In the genomic region with DNA sequence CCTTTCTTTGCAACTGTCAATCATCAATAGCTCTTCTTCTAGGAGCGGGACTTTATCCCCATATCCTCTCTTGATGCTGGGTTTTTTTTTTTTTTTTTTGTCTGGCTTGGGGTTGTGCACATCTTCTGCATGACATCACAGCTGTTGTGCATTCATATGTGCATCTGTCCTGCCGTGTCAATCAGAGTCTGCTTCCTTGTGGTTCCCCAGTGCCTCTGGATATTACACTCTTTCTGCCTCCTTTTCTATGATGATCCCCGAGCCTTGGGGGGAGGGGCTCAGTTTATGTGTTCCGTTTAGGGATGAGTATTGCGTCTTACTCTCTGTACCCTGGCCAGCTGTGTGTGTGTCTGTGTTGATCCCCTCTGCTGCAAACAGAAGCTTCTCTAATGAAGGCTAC, we compare ENCODE assay signal across 22 mouse cellular contexts.
DNase-seq lines count a peak whose midpoint lies in the region; ATAC-seq and TF ChIP-seq lines count a peak whose summit lies in the region.
"Had no signal": no experiment of that assay in that cellular context is flagged by ENCODE, and none has a peak within 500 bp of the region (broad histone marks: within the 10 kb centered on the region; RNA-seq: fewer than 3 reads in every experiment).

No protein-coding gene starts in this region.

- H3K27ac ChIP-seq in embryonic facial prominence, embryonic 14.5 days (replicated peaks; ENCODE audit: low read depth, low read length), result no peak overlapping the region
- no peak overlapping the region for H3K27ac ChIP-seq in embryonic facial prominence, embryonic 10.5 days (replicated peaks)
- H3K27ac ChIP-seq in hindbrain, embryonic 11.5 days (ENCODE audit: low read depth, low read length), result no peak overlapping the region

- H3K4me3 ChIP-seq in embryonic facial prominence, embryonic 14.5 days (ENCODE audit: low read depth, low read length), result no peak overlapping the region
- no peak overlapping the region for H3K4me3 ChIP-seq in embryonic facial prominence, embryonic 10.5 days
- H3K4me3 ChIP-seq in C2C12 (ENCODE audit: insufficient read depth, poor library complexity, severe bottlenecking) (no peak overlapping the region), myocyte (no peak overlapping the region)
- H3K4me3 ChIP-seq in hindbrain, embryonic 11.5 days (ENCODE audit: low read depth, low read length), result no peak overlapping the region

- H3K79me3 ChIP-seq in C2C12 (ENCODE audit: low read depth), result no peaks in the 10 kb centered on the region

- H3K79me2 ChIP-seq in C2C12 (ENCODE audit: control insufficient read depth, insufficient read depth) (no peaks in the 10 kb centered on the region), myocyte (ENCODE audit: control insufficient read depth, insufficient read depth) (no peaks in the 10 kb centered on the region)

- H3K4me1 ChIP-seq in embryonic facial prominence, embryonic 14.5 days (ENCODE audit: control insufficient read depth, insufficient read depth, low read length), result no peaks in the 10 kb centered on the region
- no peaks in the 10 kb centered on the region for H3K4me1 ChIP-seq in embryonic facial prominence, embryonic 10.5 days
- no peaks in the 10 kb centered on the region for H3K4me1 ChIP-seq in hindbrain, embryonic 11.5 days (replicated peaks; ENCODE audit: control insufficient read depth, insufficient read depth, low read length)

- H3K9ac ChIP-seq in embryonic facial prominence, embryonic 14.5 days (ENCODE audit: low read depth, low read length), result no peak overlapping the region
- no peak overlapping the region for H3K9ac ChIP-seq in hindbrain, embryonic 11.5 days (ENCODE audit: low read depth, low read length)

- no peak for ATAC-seq in embryonic facial prominence, embryonic 14.5 days (ENCODE audit: low read depth)
- no peak for ATAC-seq in hindbrain, embryonic 11.5 days (ENCODE audit: low FRiP score)
- ATAC-seq: activated CD4-positive, CD25-positive, alpha-beta regulatory T cell, adult 4 months; CD4-positive, CD25-positive, alpha-beta regulatory T cell, adult 4 months; Patski had no signal

- H3K4me2 ChIP-seq in embryonic facial prominence, embryonic 14.5 days (ENCODE audit: low read depth, low read length), result no peak overlapping the region
- no peak overlapping the region for H3K4me2 ChIP-seq in myocyte (ENCODE audit: low read depth)
- no peak overlapping the region for H3K4me2 ChIP-seq in hindbrain, embryonic 11.5 days (replicated peaks; ENCODE audit: low read depth, low read length)

- no peaks in the 10 kb centered on the region for H3K27me3 ChIP-seq in embryonic facial prominence, embryonic 14.5 days (replicated peaks; ENCODE audit: control insufficient read depth, insufficient read depth, low read length)
- no peaks in the 10 kb centered on the region for H3K27me3 ChIP-seq in embryonic facial prominence, embryonic 10.5 days (replicated peaks; ENCODE audit: low read depth, poor library complexity, severe bottlenecking)
- H3K27me3 ChIP-seq in C2C12 (ENCODE audit: control insufficient read depth, insufficient read depth, insufficient read length), result no peaks in the 10 kb centered on the region
- H3K27me3 ChIP-seq in myocyte (ENCODE audit: control insufficient read depth, insufficient read depth, insufficient read length), result no peaks in the 10 kb centered on the region
- no peaks in the 10 kb centered on the region for H3K27me3 ChIP-seq in hindbrain, embryonic 11.5 days (ENCODE audit: control insufficient read depth, insufficient read depth, low read length)
- H3K27me3 ChIP-seq: Patski had no signal

- TF ChIP-seq CTCF in C2C12 (IDR thresholded peaks at IDR 0.05; ENCODE audit: control insufficient read depth, insufficient read depth, insufficient read length), result no peak

- H3ac ChIP-seq in C2C12 (ENCODE audit: control insufficient read depth, insufficient read length, low read depth) (no peak overlapping the region), myocyte (ENCODE audit: control insufficient read depth, insufficient read length) (no peak overlapping the region)

- 74% methylated on average over 5 of the region's 5 CpGs for WGBS in embryonic facial prominence, embryonic 14.5 days
- WGBS in embryonic facial prominence, embryonic 10.5 days, result 78% methylated on average over 5 of the region's 5 CpGs
- WGBS in hindbrain, embryonic 11.5 days, result 80% methylated on average over 5 of the region's 5 CpGs

- H3K36me3 ChIP-seq in embryonic facial prominence, embryonic 14.5 days (ENCODE audit: control insufficient read depth, insufficient read depth, low read length), result no peaks in the 10 kb centered on the region
- H3K36me3 ChIP-seq in embryonic facial prominence, embryonic 10.5 days (replicated peaks), result no peaks in the 10 kb centered on the region
- no peaks in the 10 kb centered on the region for H3K36me3 ChIP-seq in C2C12 (ENCODE audit: control insufficient read depth, insufficient read depth)
- H3K36me3 ChIP-seq in myocyte (ENCODE audit: control insufficient read depth, insufficient read depth), result no peaks in the 10 kb centered on the region
- H3K36me3 ChIP-seq in hindbrain, embryonic 11.5 days (ENCODE audit: control insufficient read depth, insufficient read depth, low read length), result no peaks in the 10 kb centered on the region
- H3K36me3 ChIP-seq: G1E had no signal

- peak; percentile 51 for DNase-seq in embryonic facial prominence, embryonic 14.5 days (ENCODE audit: low spot score)
- DNase-seq in embryonic facial prominence, embryonic 10.5 days (ENCODE audit: low spot score), result no peak
- DNase-seq in retina, postnatal 1 day, result peak; percentile 52
- DNase-seq in retina, embryonic 14.5 days (ENCODE audit: low spot score), result no peak
- no peak for DNase-seq in hindbrain, embryonic 11.5 days (ENCODE audit: low spot score)
- DNase-seq in layer of hippocampus, postnatal 25 days (ENCODE audit: extremely low spot score in 1 of 2, low spot score in 1 of 2), result no peak
- DNase-seq: adrenal gland, adult 2 months; adrenal gland, adult 8-10 months; adrenal gland, postnatal 10 days; adrenal gland, postnatal 14 days; adrenal gland, postnatal 25 days; adrenal gland, postnatal 36 days; B cell, adult 2 months; cerebellum, adult 11 months; cerebellum, adult 11-12 months; cerebellum, adult 18-20 months had no signal

- no peaks in the 10 kb centered on the region for H3K9me3 ChIP-seq in embryonic facial prominence, embryonic 14.5 days (ENCODE audit: control insufficient read depth, low read length)
- H3K9me3 ChIP-seq in embryonic facial prominence, embryonic 10.5 days, result no peaks in the 10 kb centered on the region
- H3K9me3 ChIP-seq in hindbrain, embryonic 11.5 days (ENCODE audit: control insufficient read depth, low read length), result no peaks in the 10 kb centered on the region

- no peak for TF ChIP-seq POLR2A in myocyte (IDR thresholded peaks at IDR 0.05; ENCODE audit: insufficient read length, low read depth)

TF ChIP-seq in C2C12, 6 proteins besides CTCF, POLR2A, EP300 and RAD21:
- TF ChIP-seq MYOG (IDR thresholded peaks at IDR 0.05; ENCODE audit: control insufficient read depth, extremely low read depth, insufficient read length) (no peak), USF1 (IDR thresholded peaks at IDR 0.05; ENCODE audit: low read depth) (no peak), MYOD1 (IDR thresholded peaks at IDR 0.05; ENCODE audit: control insufficient read depth, insufficient read length, low read depth) (peak; percentile 71)

TF ChIP-seq in myocyte, 11 proteins besides CTCF, POLR2A, EP300 and RAD21:
- peak in 2 of 3 experiments; percentile 22 to 76 for TF ChIP-seq MYOD1 (IDR thresholded peaks at IDR 0.05; ENCODE audit: control insufficient read depth in 1 of 3, insufficient read length in 2 of 3, low read depth in 2 of 3)
- TF ChIP-seq E2F4 (IDR thresholded peaks at IDR 0.05; ENCODE audit: insufficient read depth), result no peak

Comparison
In these comparisons a context has a peak if more than half of its experiments do, and no peak if none do; other contexts are left out.
1. DNase-seq: peak in embryonic facial prominence, embryonic 14.5 days (single experiment) and retina, postnatal 1 day (single experiment); none in embryonic facial prominence, embryonic 10.5 days (single experiment), retina, embryonic 14.5 days (single experiment), hindbrain, embryonic 11.5 days (single experiment) and layer of hippocampus, postnatal 25 days (0 of 2).